Mouse (Mus musculus): Measurements from ENCODE around the gene Tmem40. TPM values are rescaled to one million over a fixed set of nuclear protein-coding genes. Genes with fewer than 3 reads are reported as not detected.

Gene Tmem40
- polyA plus RNA-seq, 1 experiment from 2014 or later, result 1.6 TPM

DNA sequence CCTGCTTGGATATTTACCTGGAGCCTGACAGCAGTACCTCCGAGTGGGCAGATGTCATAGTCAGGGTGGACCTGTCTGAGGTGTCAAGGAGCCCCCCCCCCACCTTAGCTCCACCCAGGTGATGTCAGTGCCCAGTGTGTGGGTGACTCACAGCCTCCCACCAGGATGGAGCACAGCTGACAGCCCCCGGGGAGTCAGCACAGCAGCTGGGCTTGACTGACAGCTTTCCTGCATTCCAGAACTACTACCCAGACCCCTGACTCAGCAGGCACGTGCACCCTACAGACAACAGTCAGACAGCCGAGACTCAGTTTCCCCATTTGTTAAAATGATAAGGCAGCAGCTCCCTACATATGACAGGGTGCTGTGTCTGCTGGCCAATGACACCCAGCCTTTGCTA lies 1.2 kb downstream of the Tmem40 start:
- no peak overlapping the region for H3K4me3 ChIP-seq
- H3K27ac ChIP-seq (replicated peaks), result peak overlapping the region; percentile 79; the same call in 1 of the 2 replicates
- H3K9me3 ChIP-seq, result 0 out of 2 replicates have a peak, but pooled peaks cover 2% of the 10 kb centered on the region
- no peaks in the 10 kb centered on the region for H3K27me3 ChIP-seq (replicated peaks; ENCODE audit: low read depth, poor library complexity, severe bottlenecking)
- H3K4me1 ChIP-seq, result peaks cover 58% of the 10 kb centered on the region
- H3K36me3 ChIP-seq (replicated peaks), result no peaks in the 10 kb centered on the region
- WGBS, result 57% methylated on average over 4 of the region's 4 CpGs
- DNase-seq (ENCODE audit: low spot score), result peak; percentile 26

DNA sequence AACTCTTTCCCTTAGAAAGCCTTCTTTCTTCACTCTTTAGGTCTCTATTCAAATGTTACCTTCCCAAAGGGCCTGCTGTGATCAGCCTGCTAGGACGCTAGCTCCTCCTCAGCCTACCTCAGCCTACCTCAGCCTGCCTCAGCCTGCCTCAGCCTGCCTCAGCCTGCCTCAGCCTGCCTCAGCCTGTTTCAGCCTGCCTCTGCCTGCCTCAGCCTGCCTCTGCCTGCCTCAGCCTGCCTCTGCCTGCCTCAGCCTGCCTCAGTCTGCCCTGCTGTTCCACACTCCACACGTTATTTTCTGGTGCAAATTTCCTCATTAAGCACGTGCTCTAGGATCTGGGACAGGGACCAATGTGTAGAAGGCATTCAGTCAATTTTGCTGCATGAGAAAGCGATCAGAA lies 2.1 kb downstream of the Tmem40 start:
- Histone ChIP-seq H3K4me3 (no peak overlapping the region), H3K9me3 (0 out of 2 replicates have a peak, but pooled peaks cover 2% of the 10 kb centered on the region), H3K4me1 (peaks cover 56% of the 10 kb centered on the region), H3K27me3 (replicated peaks; ENCODE audit: low read depth, poor library complexity, severe bottlenecking) (no peaks in the 10 kb centered on the region), H3K36me3 (replicated peaks) (no peaks in the 10 kb centered on the region), H3K27ac (replicated peaks) (no peak overlapping the region)
- WGBS, result 91% methylated on average over 4 of the region's 4 CpGs
- DNase-seq (ENCODE audit: low spot score), result no peak

DNA sequence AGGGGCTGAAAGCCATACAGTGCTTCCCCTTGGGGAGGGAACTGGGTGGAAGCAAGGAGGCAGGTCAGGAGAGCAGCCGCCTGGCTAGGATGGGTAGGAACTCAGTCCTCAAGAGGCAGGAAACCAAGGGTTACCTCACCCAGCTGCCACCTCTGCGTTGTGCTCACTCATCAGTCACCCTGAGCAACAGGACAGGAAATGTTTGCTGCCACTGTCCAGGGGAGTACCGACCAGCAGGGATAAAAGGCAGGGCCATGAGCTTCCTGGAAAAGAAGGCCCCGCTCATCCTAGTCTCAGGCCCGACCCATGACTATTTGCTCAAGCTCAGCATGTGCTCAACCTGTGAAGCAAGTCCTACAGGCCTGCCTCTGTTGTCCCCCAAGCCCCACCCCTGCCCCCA lies 2.7 kb downstream of the Tmem40 start:
- no peaks in the 10 kb centered on the region for H3K36me3 ChIP-seq (replicated peaks)
- 0 out of 2 replicates have a peak, but pooled peaks cover 2% of the 10 kb centered on the region for H3K9me3 ChIP-seq
- DNase-seq (ENCODE audit: low spot score), result no peak
- H3K4me1 ChIP-seq, result peaks cover 52% of the 10 kb centered on the region
- WGBS, result 59% methylated on average over 5 of the region's 5 CpGs
- H3K4me3 ChIP-seq, result no peak overlapping the region
- no peaks in the 10 kb centered on the region for H3K27me3 ChIP-seq (replicated peaks; ENCODE audit: low read depth, poor library complexity, severe bottlenecking)
- no peak overlapping the region; the same call in 1 of the 2 replicates for H3K27ac ChIP-seq (replicated peaks)

DNA sequence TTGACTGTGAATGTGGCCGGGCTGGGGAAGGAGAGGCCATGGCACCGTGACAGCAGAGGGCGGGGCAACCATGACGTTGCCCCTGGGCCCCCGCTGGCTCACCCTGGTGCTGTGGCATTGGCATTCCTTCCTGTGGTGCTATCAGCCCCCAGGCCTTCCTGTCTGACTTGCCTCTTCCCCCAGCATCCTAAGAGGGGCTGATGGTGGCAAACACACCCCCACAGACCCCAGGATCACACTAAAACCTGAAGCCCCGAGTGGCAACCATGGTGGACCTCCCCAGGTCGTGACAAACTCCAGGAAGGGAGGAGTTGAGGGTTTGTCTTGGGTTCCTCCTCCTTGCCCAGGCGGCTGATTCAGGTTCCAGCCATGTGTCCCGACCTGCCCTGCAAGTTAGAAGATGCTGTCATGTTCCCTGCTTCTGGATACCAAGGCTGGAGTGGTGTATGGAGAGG lies 3.2 kb downstream of the Tmem40 start:
- Histone ChIP-seq H3K4me3 (no peak overlapping the region), H3K27ac (replicated peaks) (no peak overlapping the region; the same call in 1 of the 2 replicates)
- 70% methylated on average over 9 of the region's 9 CpGs for WGBS

DNA sequence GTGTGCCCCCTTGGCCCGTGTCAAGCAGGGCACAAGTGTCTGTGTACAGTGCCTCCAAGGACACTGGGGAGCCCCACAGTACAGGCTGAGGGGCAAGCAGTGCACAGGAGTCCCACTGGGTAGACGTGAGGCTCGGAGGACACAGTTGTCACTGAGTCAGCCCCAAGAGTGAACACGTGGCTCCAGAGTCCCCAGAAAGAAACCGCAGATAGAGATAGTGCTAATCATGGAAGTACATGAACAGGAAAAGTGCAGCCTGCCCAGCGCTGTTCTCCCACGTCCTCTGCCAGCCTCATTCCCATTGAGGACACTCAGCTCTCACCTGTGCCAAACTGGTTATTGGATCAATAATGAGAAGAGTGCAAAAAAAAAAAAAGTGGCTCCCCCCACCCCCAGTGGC lies 6.7 kb downstream of the Tmem40 start:
- 0 out of 2 replicates have a peak, but pooled peaks cover 2% of the 10 kb centered on the region for H3K9me3 ChIP-seq
- no peaks in the 10 kb centered on the region for H3K27me3 ChIP-seq (replicated peaks; ENCODE audit: low read depth, poor library complexity, severe bottlenecking)
- H3K36me3 ChIP-seq (replicated peaks), result no peaks in the 10 kb centered on the region
- H3K4me3 ChIP-seq, result no peak overlapping the region
- no peak for DNase-seq (ENCODE audit: low spot score)
- peaks cover 14% of the 10 kb centered on the region for H3K4me1 ChIP-seq
- no peak overlapping the region for H3K27ac ChIP-seq (replicated peaks)
- WGBS, result 85% methylated on average over 7 of the region's 7 CpGs

More for the DNA sequence above, 3.2 kb downstream of the Tmem40 start:
- H3K27me3 ChIP-seq (replicated peaks; ENCODE audit: low read depth, poor library complexity, severe bottlenecking), result no peaks in the 10 kb centered on the region
- peaks cover 48% of the 10 kb centered on the region for H3K4me1 ChIP-seq
- H3K36me3 ChIP-seq (replicated peaks), result no peaks in the 10 kb centered on the region
- DNase-seq (ENCODE audit: low spot score), result no peak
- 0 out of 2 replicates have a peak, but pooled peaks cover 2% of the 10 kb centered on the region for H3K9me3 ChIP-seq

DNA sequence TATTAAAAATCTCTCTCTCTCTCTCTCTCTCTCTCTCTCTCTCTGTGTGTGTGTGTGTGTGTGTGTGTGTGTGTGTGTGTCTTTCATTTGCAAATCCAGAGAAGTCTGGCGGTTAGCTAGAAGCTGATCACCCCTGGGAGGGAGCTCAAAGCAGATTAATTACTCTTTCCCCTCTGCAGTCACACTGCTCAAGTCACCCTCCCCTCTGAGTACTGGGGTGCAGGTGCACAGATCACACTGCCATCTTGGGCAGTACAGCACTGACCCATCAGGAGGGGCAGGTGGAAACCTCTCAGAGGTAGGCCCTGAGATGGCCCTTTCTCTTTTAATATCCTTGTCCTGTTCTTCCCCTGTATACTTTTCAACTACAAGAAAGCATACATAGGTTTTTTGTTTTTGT lies 15.9 kb downstream of the Tmem40 start:
- H3K4me1 ChIP-seq, result peaks cover 20% of the 10 kb centered on the region
- H3K9me3 ChIP-seq, result no peaks in the 10 kb centered on the region
- H3K27ac ChIP-seq (replicated peaks), result no peak overlapping the region
- 59% methylated on average over 1 of the region's 1 CpGs for WGBS
- no peaks in the 10 kb centered on the region for H3K27me3 ChIP-seq (replicated peaks; ENCODE audit: low read depth, poor library complexity, severe bottlenecking)
- H3K4me3 ChIP-seq, result no peak overlapping the region
- no peak for DNase-seq (ENCODE audit: low spot score)
- H3K36me3 ChIP-seq (replicated peaks), result no peaks in the 10 kb centered on the region

DNA sequence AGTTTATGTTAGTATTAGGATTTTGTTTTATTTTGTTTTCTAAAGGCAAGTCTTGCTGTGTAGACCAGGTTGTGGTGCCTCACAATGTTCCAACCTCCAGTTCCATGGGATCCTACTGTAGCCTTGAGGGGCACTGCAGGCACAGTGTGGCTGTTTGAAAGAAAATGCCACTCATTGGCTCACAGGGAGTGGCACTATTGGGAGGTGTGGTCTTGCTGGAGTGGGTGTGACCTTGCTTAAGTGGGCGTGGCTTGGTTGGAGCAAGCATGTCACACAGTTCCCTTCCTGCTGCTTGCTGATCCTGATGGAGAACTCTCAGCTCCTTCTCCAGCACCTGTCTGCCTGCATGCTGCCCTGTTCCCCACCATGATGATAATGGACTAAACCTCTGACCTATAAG lies 18.6 kb downstream of the Tmem40 start:
- no peaks in the 10 kb centered on the region for H3K27me3 ChIP-seq (replicated peaks; ENCODE audit: low read depth, poor library complexity, severe bottlenecking)
- H3K9me3 ChIP-seq, result no peaks in the 10 kb centered on the region
- WGBS, result 0% methylated on average over 1 of the region's 1 CpGs
- peaks cover 20% of the 10 kb centered on the region for H3K4me1 ChIP-seq
- no peak for DNase-seq (ENCODE audit: low spot score)
- no peaks in the 10 kb centered on the region for H3K36me3 ChIP-seq (replicated peaks)
- H3K4me3 ChIP-seq, result no peak overlapping the region
- no peak overlapping the region for H3K27ac ChIP-seq (replicated peaks)

DNA sequence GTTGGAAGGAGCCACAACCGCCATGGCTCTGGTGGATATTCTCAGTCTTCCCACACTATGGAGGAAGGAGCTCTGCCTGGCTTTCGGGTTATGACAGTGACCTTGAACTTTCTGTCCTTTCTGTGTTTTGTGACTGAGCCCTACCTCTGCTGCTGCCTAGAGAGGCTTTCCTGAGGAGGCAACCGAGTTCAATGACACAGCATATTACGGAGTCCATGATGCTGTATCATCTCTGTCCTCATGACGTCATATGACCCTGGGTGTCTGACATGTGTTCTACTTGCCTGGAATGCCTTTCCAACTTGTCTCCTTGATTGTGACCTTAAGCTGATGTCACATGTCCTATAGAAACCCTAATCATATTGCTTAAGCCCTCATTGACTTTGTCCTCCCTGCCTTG lies 23.2 kb downstream of the Tmem40 start:
- H3K4me3 ChIP-seq, result no peak overlapping the region
- H3K9me3 ChIP-seq, result no peaks in the 10 kb centered on the region
- no peak for DNase-seq (ENCODE audit: low spot score)
- H3K27ac ChIP-seq (replicated peaks), result no peak overlapping the region
- no peaks in the 10 kb centered on the region for H3K27me3 ChIP-seq (replicated peaks; ENCODE audit: low read depth, poor library complexity, severe bottlenecking)
- H3K4me1 ChIP-seq, result peaks cover 5% of the 10 kb centered on the region; the same call in 1 of the 2 replicates
- 89% methylated on average over 5 of the region's 5 CpGs for WGBS
- no peaks in the 10 kb centered on the region for H3K36me3 ChIP-seq (replicated peaks)

DNA sequence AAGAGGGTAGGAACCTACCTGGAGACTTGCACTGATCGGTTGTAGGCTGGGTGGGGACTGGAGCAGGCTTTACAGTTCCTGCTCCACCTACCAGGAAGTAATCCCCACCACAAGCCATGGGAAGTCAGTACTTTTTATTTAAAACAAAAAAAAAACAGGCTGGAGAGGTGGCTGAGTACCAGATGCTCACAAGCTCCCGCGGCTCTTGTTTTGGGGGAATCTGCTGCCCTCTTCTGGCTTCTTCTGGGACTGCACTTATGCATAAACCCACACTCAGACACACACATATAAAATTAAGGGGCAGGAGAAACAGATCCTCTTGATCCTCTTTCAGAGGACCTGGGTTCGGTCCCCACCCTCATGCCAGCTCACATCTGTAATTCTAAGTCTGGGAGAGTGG lies 27.3 kb downstream of the Tmem40 start:
- H3K4me1 ChIP-seq, result peaks cover 13% of the 10 kb centered on the region
- no peak overlapping the region for H3K27ac ChIP-seq (replicated peaks)
- 68% methylated on average over 4 of the region's 4 CpGs for WGBS
- no peak overlapping the region for H3K4me3 ChIP-seq
- no peaks in the 10 kb centered on the region for H3K36me3 ChIP-seq (replicated peaks)
- no peaks in the 10 kb centered on the region for H3K9me3 ChIP-seq
- no peaks in the 10 kb centered on the region for H3K27me3 ChIP-seq (replicated peaks; ENCODE audit: low read depth, poor library complexity, severe bottlenecking)
- DNase-seq (ENCODE audit: low spot score), result peak; percentile 49

DNA sequence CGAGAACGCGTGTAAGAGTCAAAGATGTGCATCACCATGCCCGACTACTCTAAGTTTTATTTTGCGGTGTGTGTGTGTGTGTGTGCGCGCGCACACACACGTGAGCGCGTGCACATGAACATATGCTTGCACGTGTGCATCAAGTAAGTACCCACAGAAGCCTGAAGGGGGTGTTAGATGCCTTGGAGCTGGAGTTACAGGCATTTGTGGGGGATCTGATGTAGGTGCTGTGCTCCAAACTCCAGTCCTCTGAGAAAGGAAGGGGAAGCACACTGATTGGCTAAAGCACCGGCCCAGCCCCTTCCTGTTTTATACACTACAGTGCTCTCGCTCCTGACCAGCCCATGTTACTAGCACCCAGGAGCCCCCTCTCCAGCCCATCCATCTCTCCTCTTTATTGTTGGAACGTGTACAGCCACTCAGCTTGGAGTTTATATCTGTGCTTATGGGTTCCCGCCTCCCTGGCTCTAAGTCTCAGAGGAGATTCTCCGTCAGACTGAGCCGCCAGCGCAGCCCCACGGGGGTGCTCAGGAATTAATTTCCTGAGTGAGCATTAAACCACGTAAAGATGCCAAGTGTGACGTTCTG lies 29.8 kb downstream of the Tmem40 start:
- Histone ChIP-seq H3K27ac (replicated peaks) (no peak overlapping the region), H3K27me3 (replicated peaks; ENCODE audit: low read depth, poor library complexity, severe bottlenecking) (no peaks in the 10 kb centered on the region), H3K9me3 (no peaks in the 10 kb centered on the region), H3K4me1 (peaks cover 13% of the 10 kb centered on the region), H3K36me3 (replicated peaks) (no peaks in the 10 kb centered on the region), H3K4me3 (no peak overlapping the region)
- 85% methylated on average over 22 of the region's 22 CpGs for WGBS
- DNase-seq (ENCODE audit: low spot score), result no peak

DNA sequence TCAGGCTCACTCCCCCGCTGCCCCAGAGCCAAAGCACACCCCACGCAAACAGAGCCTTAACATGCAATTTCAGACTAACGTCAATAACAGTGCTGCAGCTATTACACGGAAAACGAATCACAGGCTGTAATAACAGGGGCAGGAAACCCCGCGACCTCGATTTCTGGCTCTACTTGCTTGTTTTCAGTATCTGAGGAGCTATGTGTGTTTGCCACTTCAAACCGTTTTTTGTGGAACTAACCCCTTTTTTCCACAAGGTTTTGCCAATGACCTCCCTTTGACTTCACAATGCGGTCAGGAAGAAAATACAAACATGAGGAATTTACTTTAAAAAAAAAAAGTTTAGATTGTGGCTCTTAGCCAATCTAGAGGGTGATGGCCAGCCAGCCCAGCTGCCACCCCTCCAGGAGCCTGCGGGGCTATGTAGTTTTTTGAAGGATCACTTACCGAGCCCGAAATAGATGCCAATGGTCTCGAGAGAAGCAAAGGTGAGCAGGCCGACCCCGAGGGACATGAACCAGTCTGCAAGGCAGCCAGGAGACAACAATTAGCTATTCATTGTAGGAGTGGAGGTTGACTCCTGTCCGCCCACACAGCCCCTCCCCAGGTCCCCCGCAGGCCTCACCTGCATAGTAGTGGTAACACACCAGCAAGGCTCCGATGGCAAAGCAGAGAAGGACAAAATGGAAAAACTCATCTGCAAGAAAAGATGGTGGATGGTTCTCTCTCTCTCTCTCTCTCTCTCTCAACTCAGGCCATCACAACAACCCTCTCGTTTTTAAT lies 31.5 kb downstream of the Tmem40 start:
- Histone ChIP-seq H3K27me3 (replicated peaks; ENCODE audit: low read depth, poor library complexity, severe bottlenecking) (no peaks in the 10 kb centered on the region), H3K4me1 (peaks cover 13% of the 10 kb centered on the region), H3K36me3 (replicated peaks) (no peaks in the 10 kb centered on the region), H3K9me3 (no peaks in the 10 kb centered on the region), H3K27ac (replicated peaks) (peak overlapping the region; percentile 61), H3K4me3 (no peak overlapping the region)
- WGBS, result 60% methylated on average over 20 of the region's 20 CpGs
- peak; percentile 23 for DNase-seq (ENCODE audit: low spot score)

DNA sequence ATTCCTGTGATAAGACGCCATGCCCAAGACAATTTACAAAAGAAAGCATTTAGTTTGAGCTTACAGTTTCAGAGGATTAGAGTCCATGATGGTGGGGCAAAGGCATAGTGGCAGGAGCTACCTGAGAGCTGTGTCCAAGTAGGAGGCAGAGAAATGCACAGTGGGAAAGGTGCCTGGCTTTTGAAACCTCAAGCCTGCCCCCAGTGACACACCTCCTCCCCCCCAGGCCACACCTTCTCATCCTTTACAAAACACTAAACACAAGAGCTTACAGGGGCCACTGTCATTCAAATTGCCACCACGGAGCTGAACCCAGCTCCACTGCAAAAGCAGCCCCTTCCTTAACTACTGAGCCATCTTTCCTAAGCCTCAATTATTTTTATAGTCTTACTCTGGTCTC lies 34.6 kb downstream of the Tmem40 start:
- H3K27me3 ChIP-seq (replicated peaks; ENCODE audit: low read depth, poor library complexity, severe bottlenecking), result no peaks in the 10 kb centered on the region
- H3K4me1 ChIP-seq, result peaks cover 13% of the 10 kb centered on the region
- no peak for DNase-seq (ENCODE audit: low spot score)
- WGBS, result 42% methylated on average over 2 of the region's 2 CpGs
- no peak overlapping the region for H3K27ac ChIP-seq (replicated peaks)
- H3K9me3 ChIP-seq, result no peaks in the 10 kb centered on the region
- no peak overlapping the region for H3K4me3 ChIP-seq
- H3K36me3 ChIP-seq (replicated peaks), result no peaks in the 10 kb centered on the region

DNA sequence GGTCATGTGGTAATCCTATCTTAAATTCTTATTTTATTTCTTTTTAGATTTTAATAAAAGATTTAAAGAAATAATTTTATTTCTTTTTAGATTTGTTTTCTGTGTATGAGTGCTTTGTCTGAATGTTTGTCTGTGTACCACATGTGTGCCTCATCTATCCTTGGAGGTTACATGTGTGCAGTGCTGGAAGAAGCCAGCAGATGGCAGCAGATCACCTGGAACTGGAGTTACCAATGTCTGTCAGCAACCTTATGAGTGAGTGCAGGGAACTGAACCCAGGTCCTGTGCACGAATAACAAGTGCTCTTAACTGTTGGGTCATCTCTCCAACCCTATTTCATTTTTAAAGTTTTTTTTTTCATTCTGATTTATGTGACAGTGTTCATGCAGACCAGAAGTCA lies 35.1 kb downstream of the Tmem40 start:
- 75% methylated on average over 1 of the region's 1 CpGs for WGBS
- Histone ChIP-seq H3K36me3 (replicated peaks) (no peaks in the 10 kb centered on the region), H3K4me3 (no peak overlapping the region), H3K27me3 (replicated peaks; ENCODE audit: low read depth, poor library complexity, severe bottlenecking) (no peaks in the 10 kb centered on the region), H3K27ac (replicated peaks) (no peak overlapping the region), H3K9me3 (no peaks in the 10 kb centered on the region), H3K4me1 (peaks cover 13% of the 10 kb centered on the region)
- peak; percentile 67 for DNase-seq (ENCODE audit: low spot score)
